Mouse (Mus musculus) left cerebral cortex, adult 8-10 months (tissue): ENCODE results near the gene Map3k21. TPM values are rescaled to one million over a fixed set of nuclear protein-coding genes. Genes with fewer than 3 reads are reported as not detected.
A peak's percentile ranks its signal among the peaks of the same experiment; 100 is the strongest.

Experiments used
- DNase-seq, 2 experiments: peaks; one replicate each; pipeline ENCODE4 v3.0.0; 2022; ENCODE audit warnings: low spot score in 2 of 2
- total RNA-seq, 4 experiments: library from RNA; stranded (reverse); gene quantifications; 2 replicates each; pipeline ENCODE4 v1.2.4; 2022

Gene Map3k21
- total RNA-seq, 4 experiments from 2014 or later: 2.3 to 2.9 (median 2.8) TPM

DNA sequence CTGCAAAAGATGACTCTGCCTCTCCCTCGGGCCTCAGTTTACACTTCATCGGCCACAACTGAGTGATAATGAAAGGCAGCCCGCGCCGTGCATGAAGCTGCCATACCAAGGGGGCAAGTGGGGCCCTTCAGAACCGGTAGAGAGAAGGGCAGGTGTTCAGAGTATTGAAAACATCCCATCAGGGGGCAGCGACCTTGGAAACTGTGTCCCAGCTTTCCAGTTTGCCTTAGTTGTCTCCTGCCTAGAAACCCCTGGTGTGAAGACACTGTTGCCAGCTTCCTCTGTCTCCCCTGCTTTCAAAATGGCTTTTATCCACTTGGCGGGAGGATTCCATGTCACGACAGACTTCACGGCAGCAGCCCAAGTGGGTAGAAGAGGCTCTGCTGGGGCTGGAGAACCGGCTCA, 53.6 kb downstream of the Map3k21 start:
- no peak for DNase-seq

DNA sequence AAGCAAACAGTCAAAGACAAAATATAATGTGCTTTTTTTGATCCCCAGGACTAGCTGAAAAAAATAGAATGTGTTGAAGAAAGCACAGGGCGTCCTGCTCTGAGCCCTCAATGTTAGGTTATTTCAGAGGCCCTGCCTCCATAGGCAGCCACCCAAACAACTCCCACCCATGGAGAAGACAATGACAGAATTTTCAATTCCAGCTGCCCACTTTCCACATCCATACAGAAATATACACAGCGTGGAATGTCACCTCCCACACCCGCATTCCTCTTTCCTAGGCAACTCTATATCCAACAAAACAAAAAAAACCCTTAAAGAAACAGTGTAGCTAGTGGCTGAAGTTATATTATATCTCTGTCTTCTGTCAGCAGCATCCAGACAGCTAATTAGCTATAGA, 61.1 kb downstream of the Map3k21 start:
- DNase-seq: peak in 1 of 2 experiments; percentile 85

DNA sequence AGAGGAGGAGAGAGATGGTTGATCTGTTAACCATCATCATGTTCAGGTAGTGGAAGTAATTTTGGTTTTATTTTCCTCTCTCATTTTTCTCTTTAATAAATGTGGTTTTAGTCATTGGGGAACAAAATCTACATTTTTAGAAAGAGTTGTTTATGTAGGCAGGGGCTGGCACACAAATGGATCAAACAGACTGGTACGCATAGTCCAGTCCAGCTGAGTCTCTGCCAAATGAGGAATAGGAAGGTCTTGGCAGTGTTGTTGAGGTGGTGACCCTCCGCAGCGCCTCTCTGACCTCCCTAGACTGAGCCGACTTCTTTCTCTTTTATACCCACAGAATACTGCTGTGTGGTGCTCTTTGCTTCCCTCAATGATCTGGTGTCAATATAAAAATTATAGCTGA, 65.7 kb downstream of the Map3k21 start:
- no peak for DNase-seq

DNA sequence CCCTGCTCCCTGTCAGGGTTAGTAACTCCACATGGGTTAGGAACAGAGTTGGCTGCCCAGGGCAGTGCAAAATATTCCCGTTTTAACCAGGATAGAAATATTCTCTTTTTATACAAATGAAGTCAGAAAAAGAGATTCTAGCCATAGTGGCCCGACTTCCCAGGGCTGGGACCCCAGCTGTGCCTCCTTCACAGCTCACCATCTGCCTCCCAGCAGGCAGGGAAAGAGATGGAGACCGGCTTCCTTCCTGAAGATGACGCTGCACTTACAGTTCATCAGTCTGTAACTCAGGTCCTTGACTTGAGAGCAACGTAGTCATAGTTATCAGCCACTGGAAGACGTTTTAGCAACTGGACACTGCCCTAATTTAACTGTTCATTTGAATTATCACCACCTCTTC, 70.6 kb downstream of the Map3k21 start:
- no peak for DNase-seq

DNA sequence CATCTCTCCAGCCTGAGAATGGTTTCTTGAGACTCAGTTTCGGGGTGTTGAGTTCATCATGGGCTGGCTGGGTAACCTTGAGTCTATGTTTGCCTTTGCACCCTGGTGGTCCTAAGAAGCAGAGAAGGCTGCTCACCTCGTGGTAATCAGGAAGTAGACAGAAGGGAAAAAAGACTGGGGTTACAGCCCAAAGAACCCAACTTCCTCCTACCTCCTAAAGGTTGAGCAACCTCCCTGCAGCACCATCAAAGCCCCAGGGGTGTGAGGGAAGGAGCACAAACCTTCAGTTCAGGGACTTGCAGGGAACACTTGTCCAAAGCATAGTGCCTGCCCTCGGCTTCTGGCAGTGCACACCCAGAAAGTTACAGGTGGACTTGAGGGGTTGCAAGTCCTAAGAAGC, 73.3 kb downstream of the Map3k21 start:
- no peak for DNase-seq

DNA sequence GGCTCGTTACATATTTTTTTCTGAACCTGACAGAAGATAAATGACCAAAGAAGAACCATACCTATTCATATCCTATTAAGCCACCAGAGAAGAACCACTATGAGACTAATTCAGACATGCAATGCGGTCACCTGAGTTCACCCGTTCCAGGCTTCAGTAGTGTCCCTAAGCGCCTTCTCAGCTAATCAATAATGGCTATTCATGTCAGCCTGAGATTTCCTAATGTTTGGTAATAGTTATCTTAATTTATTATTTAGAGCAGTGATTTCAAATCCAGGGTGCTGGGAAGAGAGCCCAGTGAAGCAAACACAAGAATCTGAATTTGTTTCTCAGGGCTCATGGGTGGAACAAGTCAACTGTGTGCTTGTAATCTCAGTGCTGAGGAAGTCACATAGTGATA, 73.9 kb downstream of the Map3k21 start:
- no peak for DNase-seq

DNA sequence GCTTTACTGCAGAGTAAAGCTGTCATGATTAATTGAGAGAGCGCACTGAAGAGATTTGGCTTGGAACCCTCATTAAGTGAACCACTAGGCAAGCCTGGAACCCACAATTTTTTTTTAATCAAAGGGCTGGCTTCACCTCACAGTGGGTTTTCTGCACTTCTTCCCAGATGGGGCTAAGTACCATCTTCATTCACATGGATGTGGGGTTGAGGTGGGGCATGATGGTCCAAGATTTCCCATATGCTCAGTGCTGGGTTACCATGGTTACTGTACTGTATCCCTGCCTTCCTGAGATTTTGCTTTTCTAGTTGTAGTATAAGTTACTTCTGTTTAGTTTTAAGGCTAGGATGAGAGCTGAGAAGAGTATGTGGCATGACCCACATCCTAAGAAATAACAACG, 75.1 kb downstream of the Map3k21 start:
- DNase-seq: no peak

DNA sequence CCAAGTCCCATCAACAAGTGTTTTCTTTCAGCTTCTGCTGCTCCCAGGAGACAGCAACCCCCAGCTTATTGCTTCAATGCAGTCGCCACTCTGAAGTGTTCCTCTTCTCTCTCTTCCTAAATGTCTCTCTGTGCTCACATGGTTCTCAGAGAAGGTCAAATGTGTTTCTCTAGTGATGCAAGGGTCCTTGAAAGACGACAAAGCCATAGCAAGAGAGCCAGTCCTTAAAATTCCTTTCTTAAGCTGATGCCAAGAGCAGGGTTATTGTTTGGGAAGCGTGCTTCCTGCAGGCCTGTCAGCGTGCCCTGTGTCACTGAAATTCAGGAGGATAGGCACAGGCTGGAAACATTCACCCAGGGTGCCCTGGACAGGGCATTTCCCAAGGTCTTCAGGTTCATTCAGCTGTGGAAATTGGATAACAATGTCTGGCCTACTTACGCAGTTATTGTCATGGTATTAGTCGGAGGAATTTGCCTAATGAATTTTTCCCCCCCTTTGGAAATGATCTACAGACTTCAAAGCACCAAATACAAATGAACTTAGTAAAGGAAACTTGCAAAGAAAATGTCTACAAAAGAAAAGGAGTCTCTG, 76.8 kb downstream of the Map3k21 start:
- DNase-seq: no peak

DNA sequence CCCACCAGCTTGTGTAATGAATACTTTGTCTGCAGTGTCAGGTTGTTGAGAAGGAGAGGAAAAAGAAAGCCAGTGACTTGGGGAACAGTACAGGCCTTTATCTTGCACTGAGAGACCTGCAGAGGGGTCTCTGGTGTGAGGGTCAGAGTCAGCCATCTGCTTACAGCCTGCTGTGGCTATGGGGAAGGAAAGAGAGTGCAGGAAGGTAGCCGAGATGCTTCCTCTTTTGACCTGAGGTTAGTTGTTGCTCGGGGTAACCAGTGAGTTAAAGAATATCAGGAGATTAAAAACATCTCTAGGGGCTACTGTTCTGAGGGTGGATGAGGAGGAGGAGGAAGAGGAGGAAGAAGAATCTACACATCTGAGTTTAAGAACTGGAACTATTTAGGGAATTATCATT, 77.7 kb downstream of the Map3k21 start:
- no peak for DNase-seq

DNA sequence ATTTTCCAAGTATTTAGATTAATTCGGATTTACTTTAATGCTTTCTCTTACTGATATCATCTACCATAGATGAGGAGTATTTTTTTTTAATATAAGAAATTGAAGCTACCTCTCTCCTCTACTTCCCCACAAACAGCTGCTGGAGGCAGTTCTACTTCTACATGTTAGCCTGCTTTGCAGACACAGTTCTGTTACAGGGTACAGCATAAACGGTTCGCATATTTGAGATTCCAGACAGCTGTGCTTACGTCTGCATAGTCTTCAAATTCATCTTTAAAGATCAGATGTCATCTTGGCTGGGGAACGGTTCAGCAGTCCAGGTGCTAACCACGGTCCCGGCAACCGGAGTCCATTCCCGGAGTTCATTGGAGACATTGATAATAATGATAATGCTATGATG, 83.4 kb downstream of the Map3k21 start:
- DNase-seq: no peak

DNA sequence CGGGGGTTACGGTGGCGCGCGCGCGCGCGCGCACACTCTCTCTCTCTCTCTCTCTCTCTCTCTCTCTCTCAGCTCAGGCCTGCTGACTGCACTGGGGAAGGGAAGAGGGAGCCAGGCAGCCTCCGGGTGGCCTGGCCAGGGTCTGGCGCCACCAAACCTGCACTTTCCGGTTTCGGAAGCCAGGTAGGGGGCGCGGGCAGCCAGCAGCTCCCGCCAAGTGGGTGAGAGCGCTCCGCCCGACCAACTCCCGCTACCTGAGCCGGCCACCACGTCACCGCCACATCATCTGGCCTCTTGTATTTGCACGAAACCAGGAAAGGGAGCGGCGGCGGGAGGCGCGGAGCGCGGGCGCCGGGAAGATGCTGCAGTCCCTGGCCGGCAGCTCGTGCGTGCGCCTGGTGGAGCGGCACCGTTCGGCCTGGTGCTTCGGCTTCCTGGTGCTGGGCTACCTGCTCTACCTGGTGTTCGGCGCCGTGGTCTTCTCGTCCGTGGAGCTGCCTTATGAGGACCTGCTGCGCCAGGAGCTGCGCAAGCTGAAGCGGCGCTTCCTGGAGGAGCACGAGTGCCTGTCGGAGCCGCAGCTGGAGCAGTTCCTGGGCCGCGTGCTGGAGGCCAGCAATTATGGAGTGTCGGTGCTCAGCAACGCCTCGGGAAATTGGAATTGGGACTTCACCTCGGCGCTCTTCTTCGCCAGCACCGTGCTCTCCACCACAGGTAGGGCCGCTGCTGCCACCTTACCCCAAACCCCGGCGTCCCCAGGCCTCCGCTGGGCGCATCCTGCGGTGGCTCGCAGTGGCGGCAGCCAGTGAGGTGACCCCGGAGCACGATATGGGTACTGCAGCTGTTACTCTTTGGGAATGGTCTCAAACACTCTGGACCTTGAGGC, 85.1 kb downstream of the Map3k21 start, which contains the start of gene Kcnk1:
TSS of gene Kcnk1 (plus strand) at position 70 of the 886 bp plus-strand sequence.
- DNase-seq: peak; percentile 69 to 79

DNA sequence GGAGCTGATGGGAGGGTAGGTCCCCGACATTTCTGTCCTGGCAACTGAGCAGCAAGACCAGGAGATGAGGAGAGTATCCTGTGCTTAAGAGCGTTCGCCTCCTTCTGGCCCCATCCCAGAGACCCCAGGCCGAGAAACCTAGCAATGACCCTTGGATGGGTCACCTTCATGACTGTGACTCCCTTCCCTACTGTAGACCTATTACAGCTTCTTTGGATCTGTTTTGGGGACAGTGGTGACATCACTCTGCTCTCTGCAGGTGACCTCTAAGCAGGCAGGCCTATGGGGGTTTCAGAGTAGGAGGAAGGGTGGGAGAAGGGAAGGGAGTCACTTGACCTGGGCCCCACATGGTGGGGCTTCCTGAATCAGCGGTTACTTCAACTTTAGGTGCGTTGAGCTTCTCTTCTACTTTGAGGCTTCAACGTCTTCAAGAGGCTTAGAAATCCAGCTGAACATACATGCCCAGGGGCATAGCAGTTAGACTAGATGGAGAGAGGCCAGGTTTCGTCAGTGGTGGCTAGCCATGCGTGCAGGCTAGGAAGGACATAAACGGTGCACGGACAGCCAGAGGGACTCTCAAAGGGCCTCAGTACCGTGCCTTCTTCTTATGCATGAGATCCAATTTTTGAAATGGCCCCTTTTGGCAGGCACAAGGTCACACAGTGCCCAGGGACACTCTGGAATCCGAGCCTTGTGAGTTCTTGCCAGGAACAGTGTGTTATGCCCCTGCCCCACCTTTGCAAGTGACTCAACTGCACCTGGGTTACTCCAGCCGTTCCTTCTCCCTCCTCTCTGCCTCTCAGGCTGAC, 86.0 kb downstream of the Map3k21 start:
- no peak for DNase-seq

DNA sequence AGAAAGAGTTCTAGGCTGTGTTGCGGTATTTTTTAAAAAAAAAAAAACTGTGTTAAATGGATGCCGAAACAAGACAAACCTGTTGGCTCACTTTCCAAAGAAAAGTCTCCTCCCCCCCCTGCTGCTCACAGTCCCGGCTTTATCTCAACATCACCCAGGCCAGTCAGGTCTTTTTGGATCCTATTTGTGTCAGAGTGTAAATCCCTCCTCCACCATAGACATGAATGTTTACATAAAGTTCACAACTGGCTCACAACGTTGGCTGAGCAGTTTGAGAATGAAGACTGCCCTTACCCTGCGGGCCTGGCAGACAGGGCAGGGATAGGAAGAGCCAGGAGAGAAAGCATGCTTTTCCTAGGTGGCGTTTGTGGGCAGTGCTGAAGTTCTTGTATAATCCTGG, 86.7 kb downstream of the Map3k21 start:
- no peak for DNase-seq

Other genes starting within 250 kb of the Map3k21 start
- 1 to 10 TPM; 4.2 to 5.6 (median 4.6) TPM for gene Map10, start 240.6 kb upstream of the Map3k21 start, total RNA-seq
- gene Ntpcr, start 180.5 kb upstream of the Map3k21 start, total RNA-seq: 10 to 100 TPM; 21.7 to 30.4 (median 22.8) TPM
- 10 to 100 TPM; 76.7 to 90.1 (median 84.9) TPM for gene Pcnx2, start 12.1 kb upstream of the Map3k21 start, total RNA-seq
- 10 to 100 TPM; 66.7 to 79.5 (median 75.2) TPM for gene Kcnk1, start 84.7 kb downstream of the Map3k21 start, total RNA-seq